Mouse (Mus musculus): ENCODE results near the gene Iqcf5. TPM values are rescaled to one million over a fixed set of nuclear protein-coding genes. Genes with fewer than 3 reads are reported as not detected.

Gene Iqcf5
- under 1 TPM in 1 of 2 experiments, not detected in 1; 0.07 TPM for polyA plus RNA-seq (2012; fragmentation: generic; extraction: Trizol)

DNA sequence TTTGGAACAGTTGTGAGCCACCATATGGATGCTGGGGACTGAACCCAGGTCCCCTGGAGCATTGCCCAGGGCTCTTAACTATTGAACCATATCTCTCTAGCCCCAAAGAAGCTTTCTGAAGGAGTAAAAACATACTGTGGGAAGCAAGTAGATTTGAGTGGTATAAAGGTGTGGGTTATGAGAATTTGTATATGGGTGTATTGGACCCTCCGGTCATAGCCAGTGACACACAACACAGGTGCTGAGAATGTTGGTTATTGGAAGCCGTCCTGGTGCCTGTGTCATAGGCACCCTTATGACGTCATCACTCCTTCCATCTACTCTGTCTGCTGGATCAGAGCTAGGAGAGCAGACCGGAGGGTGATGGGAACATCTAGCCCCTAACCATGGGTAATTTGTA lies at the start of gene Iqcf5:
Gene Iqcf5, plus strand, starts transcription at position 301 of the 400 bp plus-strand sequence.

DNA sequence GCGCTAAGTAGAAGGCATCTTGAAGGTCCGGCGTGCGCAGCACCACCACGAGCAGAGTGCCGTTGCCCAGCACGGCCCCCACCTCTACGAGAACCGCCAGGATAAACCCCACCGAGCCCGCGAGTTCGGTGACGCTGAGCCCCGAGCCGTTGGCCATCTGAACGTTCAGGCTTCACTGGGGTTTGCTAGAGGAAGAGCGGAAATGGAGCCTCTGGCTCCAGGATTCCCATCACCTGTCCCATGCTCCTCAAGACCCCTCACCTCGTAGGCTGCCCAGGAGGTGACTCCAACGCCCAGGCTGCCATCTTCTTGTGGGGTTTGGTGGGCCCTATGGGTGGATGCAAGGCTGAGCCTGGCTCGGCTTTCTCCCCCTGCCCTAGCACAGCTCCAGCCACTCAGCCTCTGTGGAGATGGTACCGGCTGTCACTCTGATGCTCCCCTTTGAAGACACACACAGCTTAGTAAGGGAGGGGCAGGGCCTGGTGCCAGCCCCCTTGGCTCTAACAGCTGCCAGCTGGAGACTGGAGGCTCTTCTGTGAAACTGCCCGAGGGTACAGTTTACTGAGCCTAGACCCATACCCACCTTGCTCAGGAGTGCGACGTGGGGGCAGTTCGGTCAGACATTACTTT lies 48.7 kb upstream of the Iqcf5 start, which contains the start of gene Gpr62:
Gene Gpr62, minus strand, starts transcription at position 368 of the 630 bp plus-strand sequence.

DNA sequence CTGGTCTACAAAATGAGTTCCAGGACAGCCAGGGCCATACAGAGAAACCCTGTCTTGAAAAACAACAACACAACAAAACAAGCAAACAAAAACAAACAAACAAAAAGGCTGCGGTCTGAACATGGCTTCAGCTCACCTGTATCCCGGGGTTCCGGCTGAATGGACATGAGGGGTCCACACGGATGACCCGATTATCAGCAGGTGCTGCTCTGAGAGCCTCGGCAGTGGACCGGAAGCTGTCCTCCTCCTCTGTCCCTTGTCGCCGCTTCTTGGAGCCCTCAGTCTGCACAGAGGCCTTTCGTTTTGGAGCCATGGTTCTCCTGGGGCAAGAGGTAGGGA lies 38.7 kb upstream of the Iqcf5 start, which contains the start of gene Rrp9:
Gene Rrp9, plus strand, starts transcription at position 301 of the 339 bp plus-strand sequence.

DNA sequence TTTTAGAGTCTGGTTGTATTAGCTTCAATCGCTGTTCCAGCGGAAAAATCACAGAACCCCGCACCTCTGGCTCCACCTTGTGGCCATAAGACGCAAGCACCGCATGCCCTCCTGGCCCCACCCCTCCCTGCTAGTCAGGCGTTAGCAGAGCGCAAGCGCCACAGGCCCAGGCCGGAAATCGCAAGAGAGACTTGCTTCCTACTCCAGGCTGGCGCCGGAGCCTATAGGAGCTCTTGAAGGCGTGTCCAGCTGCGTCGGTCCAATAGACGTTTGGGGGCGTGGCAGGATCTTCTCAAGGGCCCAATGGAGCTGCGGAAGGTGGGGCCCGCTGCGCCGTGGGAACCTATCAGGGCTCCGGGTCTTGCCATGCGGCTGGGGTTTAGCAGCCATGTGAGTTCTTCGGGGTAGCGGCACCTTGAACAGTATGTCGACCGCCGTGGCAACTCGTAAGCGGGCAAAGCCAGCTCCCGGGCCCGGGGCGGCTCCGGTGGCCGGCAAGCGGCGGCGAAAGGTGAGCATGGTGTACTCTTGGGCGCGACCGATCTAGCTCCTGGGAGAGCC lies 37.4 kb upstream of the Iqcf5 start, which contains the start of gene Parp3:
Gene Parp3, minus strand, starts transcription at position 26 of the 561 bp plus-strand sequence.

DNA sequence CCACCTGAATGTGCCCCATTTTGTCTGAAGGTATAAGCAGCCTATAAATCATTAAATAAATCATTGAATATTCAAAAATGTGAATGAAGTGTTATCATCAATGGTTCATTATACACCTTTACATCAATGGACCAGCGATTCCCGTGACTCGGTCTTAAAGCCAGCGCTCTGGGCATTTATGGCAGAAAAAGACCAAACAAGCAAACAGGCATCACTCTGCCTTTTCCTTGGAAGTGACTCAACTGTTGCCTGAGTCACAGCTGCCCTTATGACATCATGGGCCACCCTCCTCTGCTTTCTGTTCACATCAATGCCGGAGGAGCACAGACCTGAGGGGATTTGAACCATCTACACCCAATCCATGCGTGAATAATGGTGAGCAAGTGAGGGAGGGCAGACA lies 14.7 kb upstream of the Iqcf5 start, which contains the start of gene Iqcf1:
Gene Iqcf1, plus strand, starts transcription at position 301 of the 400 bp plus-strand sequence.

DNA sequence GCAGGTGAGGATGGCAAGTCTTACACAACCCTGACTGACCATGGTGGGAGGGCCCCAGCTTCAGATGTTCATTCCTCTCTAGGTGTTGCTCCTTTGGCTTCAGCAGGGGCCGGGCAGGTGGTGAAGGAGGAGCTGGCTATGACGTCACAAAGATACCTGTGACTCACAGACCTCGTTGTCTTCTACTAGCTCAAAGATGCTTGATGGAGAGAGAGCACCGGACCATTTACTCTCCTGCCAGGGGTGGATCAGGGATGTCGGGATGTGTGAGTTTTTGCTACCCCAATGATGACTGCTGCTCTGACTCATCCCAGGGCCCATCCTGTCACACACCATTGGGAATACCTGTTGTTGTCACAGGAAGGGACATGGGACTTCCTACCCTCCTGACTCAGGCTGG lies 47.2 kb downstream of the Iqcf5 start, which contains the start of gene Iqcf3:
Gene Iqcf3, minus strand, starts transcription at position 101 of the 400 bp plus-strand sequence.

Other genes starting within 250 kb of the Iqcf5 start
- 10 to 100 TPM; 16.9 to 35.1 TPM for gene Poc1a, start 233.5 kb upstream of the Iqcf5 start, polyA plus RNA-seq (2012; fragmentation: generic; extraction: Trizol)
- 10 to 100 TPM in 1 of 2 experiments, 1 to 10 TPM in 1; 2.0 to 12.1 TPM for gene Dusp7, start 145.9 kb upstream of the Iqcf5 start, polyA plus RNA-seq (2012; fragmentation: generic; extraction: Trizol)
- 100 to 1,000 TPM in 1 of 2 experiments, 10 to 100 TPM in 1; 59.4 to 106 TPM for gene Rpl29, start 85.1 kb upstream of the Iqcf5 start, polyA plus RNA-seq (2012; fragmentation: generic; extraction: Trizol)
- gene Acy1, start 76.3 kb upstream of the Iqcf5 start, polyA plus RNA-seq (2012; fragmentation: generic; extraction: Trizol) = 10 to 100 TPM; 20.4 to 31.4 TPM
- gene Abhd14b, start 67.1 kb upstream of the Iqcf5 start, polyA plus RNA-seq (2012; fragmentation: generic; extraction: Trizol) = 10 to 100 TPM; 25.4 to 55.1 TPM
- gene Abhd14a, start 66.9 kb upstream of the Iqcf5 start, polyA plus RNA-seq (2012; fragmentation: generic; extraction: Trizol) = 10 to 100 TPM; 20.7 to 21.6 TPM
- 100 to 1,000 TPM; 165 to 175 TPM for gene Pcbp4, start 61.3 kb upstream of the Iqcf5 start, polyA plus RNA-seq (2012; fragmentation: generic; extraction: Trizol)
- under 1 TPM; 0.07 to 0.48 TPM for gene Gpr62, start 48.6 kb upstream of the Iqcf5 start, polyA plus RNA-seq (2012; fragmentation: generic; extraction: Trizol)
- 10 to 100 TPM; 21.0 to 95.0 TPM for gene Rrp9, start 38.6 kb upstream of the Iqcf5 start, polyA plus RNA-seq (2012; fragmentation: generic; extraction: Trizol)
- 10 to 100 TPM in 1 of 2 experiments, 1 to 10 TPM in 1; 9.7 to 44.0 TPM for gene Parp3, start 37.6 kb upstream of the Iqcf5 start, polyA plus RNA-seq (2012; fragmentation: generic; extraction: Trizol)
- gene Iqcf1, start 14.6 kb upstream of the Iqcf5 start, polyA plus RNA-seq (2012; fragmentation: generic; extraction: Trizol) = under 1 TPM in 1 of 2 experiments, not detected in 1; 0.14 TPM
- not detected for gene Iqcf3, start 47.1 kb downstream of the Iqcf5 start, polyA plus RNA-seq (2012; fragmentation: generic; extraction: Trizol)
- gene Iqcf4, start 56.4 kb downstream of the Iqcf5 start, polyA plus RNA-seq (2012; fragmentation: generic; extraction: Trizol) = not detected
- gene Iqcf6, start 112.0 kb downstream of the Iqcf5 start, polyA plus RNA-seq (2012; fragmentation: generic; extraction: Trizol) = not detected
- not detected for gene Grm2, start 141.5 kb downstream of the Iqcf5 start, polyA plus RNA-seq (2012; fragmentation: generic; extraction: Trizol)
- gene Tex264, start 171.4 kb downstream of the Iqcf5 start, polyA plus RNA-seq (2012; fragmentation: generic; extraction: Trizol) = 100 to 1,000 TPM; 117 to 130 TPM